Mouse (Mus musculus) heart, adult 2 months (tissue): ENCODE measurements at regions not wholly inside any gene's neighbourhood (a gene's known extent, or its start where the extent isn't known, plus 50 kb on each side); places are given as distances from the start of the nearest gene placed in this dataset.

ENCODE experiments used
- CTCF ChIP-seq: fragments of 200-600 bp; IDR thresholded peaks from 2 replicates; pipeline ENCODE4 v1.8.1; 2022; ENCODE audit warnings: antibody characterized with exemption, mild to moderate bottlenecking, moderate library complexity
- EP300 ChIP-seq: fragments of 200-500 bp; IDR thresholded peaks from 2 replicates; pipeline ENCODE4 v1.6.1; 2011; ENCODE audit warnings: low read depth, low read length, control low read depth; ENCODE audit not compliant: insufficient read depth

GRCm38 (mm10) chr8:34488746-34489400, 377.3 kb upstream of the Gm10131 start:
- TF ChIP-seq CTCF (no peak), EP300 (no peak)
